Mouse (Mus musculus): ENCODE data around the gene Mipep. TPM values are rescaled to one million over a fixed set of nuclear protein-coding genes. Genes with fewer than 3 reads are reported as not detected.

The Mipep gene
- polyA plus RNA-seq, 1 experiment from 2014 or later = 9.8 TPM

GRCm38 (mm10) chr14:60836709-60837108, 52.3 kb downstream of the Mipep start:
- H3K27ac ChIP-seq (replicated peaks) = no peak overlapping the region
- no peaks in the 10 kb centered on the region for H3K4me1 ChIP-seq (replicated peaks; ENCODE audit: control insufficient read depth, insufficient read depth)
- no peak for DNase-seq (ENCODE audit: low spot score)
- no peak overlapping the region for H3K4me2 ChIP-seq (replicated peaks; ENCODE audit: low read depth)
- no peak for ATAC-seq (ENCODE audit: low FRiP score, low TSS enrichment)
- no peak overlapping the region for H3K9ac ChIP-seq (ENCODE audit: low read length)
- H3K36me3 ChIP-seq (ENCODE audit: control insufficient read depth, insufficient read depth, low read length) = no peaks in the 10 kb centered on the region
- H3K27me3 ChIP-seq (ENCODE audit: control insufficient read depth, insufficient read depth, low read length) = no peaks in the 10 kb centered on the region
- TF ChIP-seq CTCF (IDR thresholded peaks at IDR 0.05; ENCODE audit: low read depth) (no peak), EP300 (optimal IDR thresholded peaks at IDR 0.05) (no peak)
- H3K4me3 ChIP-seq (ENCODE audit: low read depth, low read length) = no peak overlapping the region
- H3K9me3 ChIP-seq (ENCODE audit: control insufficient read depth, low read length) = no peaks in the 10 kb centered on the region
- WGBS = 71% methylated on average over 6 of the region's 6 CpGs

GRCm38 (mm10) chr14:60839654-60840053, 55.3 kb downstream of the Mipep start:
- TF ChIP-seq CTCF (IDR thresholded peaks at IDR 0.05; ENCODE audit: low read depth) = no peak
- no peak for TF ChIP-seq EP300 (optimal IDR thresholded peaks at IDR 0.05)
- Histone ChIP-seq H3K9ac (ENCODE audit: low read length) (no peak overlapping the region), H3K4me2 (replicated peaks; ENCODE audit: low read depth) (no peak overlapping the region), H3K27ac (replicated peaks) (no peak overlapping the region), H3K9me3 (ENCODE audit: control insufficient read depth, low read length) (no peaks in the 10 kb centered on the region), H3K4me3 (ENCODE audit: low read depth, low read length) (no peak overlapping the region), H3K27me3 (ENCODE audit: control insufficient read depth, insufficient read depth, low read length) (no peaks in the 10 kb centered on the region), H3K4me1 (replicated peaks; ENCODE audit: control insufficient read depth, insufficient read depth) (no peaks in the 10 kb centered on the region; the same call in 1 of the 2 replicates), H3K36me3 (ENCODE audit: control insufficient read depth, insufficient read depth, low read length) (no peaks in the 10 kb centered on the region)
- no peak for ATAC-seq (ENCODE audit: low FRiP score, low TSS enrichment)
- DNase-seq (ENCODE audit: low spot score) = no peak
- WGBS = 83% methylated on average over 8 of the region's 8 CpGs

- TF ChIP-seq CTCF (IDR thresholded peaks at IDR 0.05; ENCODE audit: low read depth) (no peak), EP300 (optimal IDR thresholded peaks at IDR 0.05) (no peak)
- 72% methylated on average over 14 of the region's 14 CpGs for WGBS
- no peak overlapping the region for H3K27ac ChIP-seq (replicated peaks)
- H3K27me3 ChIP-seq (ENCODE audit: control insufficient read depth, insufficient read depth, low read length) = no peaks in the 10 kb centered on the region
- no peak overlapping the region for H3K9ac ChIP-seq (ENCODE audit: low read length)
- ATAC-seq (ENCODE audit: low FRiP score, low TSS enrichment) (no peak), DNase-seq (ENCODE audit: low spot score) (no peak)
- H3K4me3 ChIP-seq (ENCODE audit: low read depth, low read length) = no peak overlapping the region
- no peaks in the 10 kb centered on the region; the same call in 1 of the 2 replicates for H3K4me1 ChIP-seq (replicated peaks; ENCODE audit: control insufficient read depth, insufficient read depth)
- no peak overlapping the region for H3K4me2 ChIP-seq (replicated peaks; ENCODE audit: low read depth)
- H3K36me3 ChIP-seq (ENCODE audit: control insufficient read depth, insufficient read depth, low read length) = no peaks in the 10 kb centered on the region; the same call in none of the 2 replicates
- H3K9me3 ChIP-seq (ENCODE audit: control insufficient read depth, low read length) = no peaks in the 10 kb centered on the region
Measured at GRCm38 (mm10) chr14:60841977-60842659, 57.7 kb downstream of the Mipep start.

GRCm38 (mm10) chr14:60843596-60843995, 59.2 kb downstream of the Mipep start:
- DNase-seq (ENCODE audit: low spot score) = no peak

GRCm38 (mm10) chr14:60845261-60846045, 61.1 kb downstream of the Mipep start:
- Histone ChIP-seq H3K4me3 (ENCODE audit: low read depth, low read length) (no peak overlapping the region), H3K4me2 (replicated peaks; ENCODE audit: low read depth) (no peak overlapping the region), H3K36me3 (ENCODE audit: control insufficient read depth, insufficient read depth, low read length) (no peaks in the 10 kb centered on the region; the same call in none of the 2 replicates), H3K27me3 (ENCODE audit: control insufficient read depth, insufficient read depth, low read length) (no peaks in the 10 kb centered on the region), H3K9ac (ENCODE audit: low read length) (no peak overlapping the region), H3K4me1 (replicated peaks; ENCODE audit: control insufficient read depth, insufficient read depth) (no peaks in the 10 kb centered on the region; the same call in 1 of the 2 replicates), H3K9me3 (ENCODE audit: control insufficient read depth, low read length) (no peaks in the 10 kb centered on the region), H3K27ac (replicated peaks) (no peak overlapping the region)
- TF ChIP-seq CTCF (IDR thresholded peaks at IDR 0.05; ENCODE audit: low read depth) (no peak), EP300 (optimal IDR thresholded peaks at IDR 0.05) (no peak)
- 44% methylated on average over 10 of the region's 10 CpGs for WGBS
- ATAC-seq (ENCODE audit: low FRiP score, low TSS enrichment) = no peak
- DNase-seq (ENCODE audit: low spot score) = no peak

More at GRCm38 (mm10) chr14:60843596-60843995, 59.2 kb downstream of the Mipep start:
- TF ChIP-seq EP300 (optimal IDR thresholded peaks at IDR 0.05) (no peak), CTCF (IDR thresholded peaks at IDR 0.05; ENCODE audit: low read depth) (no peak)
- H3K27me3 ChIP-seq (ENCODE audit: control insufficient read depth, insufficient read depth, low read length) = no peaks in the 10 kb centered on the region
- ATAC-seq (ENCODE audit: low FRiP score, low TSS enrichment) = no peak
- 72% methylated on average over 7 of the region's 7 CpGs for WGBS
- no peaks in the 10 kb centered on the region; the same call in none of the 2 replicates for H3K36me3 ChIP-seq (ENCODE audit: control insufficient read depth, insufficient read depth, low read length)
- H3K4me3 ChIP-seq (ENCODE audit: low read depth, low read length) = no peak overlapping the region
- H3K4me2 ChIP-seq (replicated peaks; ENCODE audit: low read depth) = no peak overlapping the region
- no peaks in the 10 kb centered on the region; the same call in 1 of the 2 replicates for H3K4me1 ChIP-seq (replicated peaks; ENCODE audit: control insufficient read depth, insufficient read depth)
- no peak overlapping the region for H3K27ac ChIP-seq (replicated peaks)
- H3K9me3 ChIP-seq (ENCODE audit: control insufficient read depth, low read length) = no peaks in the 10 kb centered on the region
- H3K9ac ChIP-seq (ENCODE audit: low read length) = no peak overlapping the region

Measured in stomach, postnatal 0 days (tissue).